Mouse (Mus musculus): ENCODE results near the gene Pik3c2g.
"Not testable (repeated sequence)": the region's sequence is repeated elsewhere in the genome, so short reads cannot be mapped to it uniquely, and the experiment has no call there.

Pik3c2g gene

GRCm38 (mm10) chr6:139934861-139935260 lies 347.8 kb downstream of the Pik3c2g start:
- no peak for DNase-seq

- not testable (repeated sequence) for DNase-seq
These were observed 350.6 kb downstream of the Pik3c2g start for GRCm38 (mm10) chr6:139937581-139937980.

- DNase-seq, result no peak
These were observed 360.3 kb downstream of the Pik3c2g start for GRCm38 (mm10) chr6:139947106-139947879.

- DNase-seq, result no peak
These were observed 366.6 kb downstream of the Pik3c2g start for GRCm38 (mm10) chr6:139953596-139953995.

GRCm38 (mm10) chr6:139957531-139958241 lies 370.7 kb downstream of the Pik3c2g start:
- DNase-seq, result peak; percentile 34

GRCm38 (mm10) chr6:139963775-139964174 lies 376.8 kb downstream of the Pik3c2g start:
- DNase-seq, result no peak

GRCm38 (mm10) chr6:139964895-139965294 lies 377.9 kb downstream of the Pik3c2g start:
- DNase-seq, result no peak

GRCm38 (mm10) chr6:139966684-139967083 lies 379.7 kb downstream of the Pik3c2g start:
- DNase-seq, result peak; percentile 28

- DNase-seq, result no peak
These were observed 384.7 kb downstream of the Pik3c2g start for GRCm38 (mm10) chr6:139971608-139972298.

GRCm38 (mm10) chr6:139974668-139975067 lies 387.6 kb downstream of the Pik3c2g start:
- no peak for DNase-seq

GRCm38 (mm10) chr6:139978114-139978513 lies 391.1 kb downstream of the Pik3c2g start:
- DNase-seq, result no peak

GRCm38 (mm10) chr6:139981061-139981460 lies 394.0 kb downstream of the Pik3c2g start:
- no peak for DNase-seq

- DNase-seq, result no peak
These were observed 397.0 kb downstream of the Pik3c2g start for GRCm38 (mm10) chr6:139984069-139984468.

- DNase-seq, result no peak
These were observed 399.5 kb downstream of the Pik3c2g start for GRCm38 (mm10) chr6:139986564-139986963.

- no peak for DNase-seq
These were observed 402.1 kb downstream of the Pik3c2g start for GRCm38 (mm10) chr6:139989075-139989474.

GRCm38 (mm10) chr6:139989597-139989996 lies 402.6 kb downstream of the Pik3c2g start:
- no peak for DNase-seq

GRCm38 (mm10) chr6:140005181-140005580 lies 418.2 kb downstream of the Pik3c2g start:
- DNase-seq, result no peak
